Mouse (Mus musculus) brown adipose tissue, adult 24 weeks (tissue): Measurements from ENCODE around the gene Hdac4. TPM values are rescaled to one million over a fixed set of nuclear protein-coding genes. Genes with fewer than 3 reads are reported as not detected.

Experiments used
- H3K27ac ChIP-seq: fragments of 200-500 bp; replicated peaks from 2 replicates; pipeline ENCODE4 v1.5.1; 2012; ENCODE audit warnings: low read depth, mild to moderate bottlenecking, low read length
- H3K4me1 ChIP-seq: fragments of 200-500 bp; 2 replicates; pipeline ENCODE4 v1.6.1; 2012; ENCODE audit warnings: low read length, mixed read lengths; ENCODE audit not compliant: control insufficient read depth, insufficient read depth, insufficient read length
- H3K4me3 ChIP-seq: fragments of 200-500 bp; 2 replicates; pipeline ENCODE4 v1.5.1; 2012; ENCODE audit warnings: low read depth, mild to moderate bottlenecking, low read length, moderate library complexity; ENCODE audit not compliant: insufficient read depth
- polyA plus RNA-seq: library from polyadenylated mRNA; stranded (reverse); fragments of >200 nt; gene quantifications from 2 replicates; pipeline ENCODE4 v1.2.4, GENCODE M21; 2012; ENCODE audit not compliant: missing spikeins, insufficient read depth, insufficient read length

Hdac4 gene
- polyA plus RNA-seq, 1 experiment = 4.9 TPM

- H3K4me3 ChIP-seq = no peak overlapping the region
- H3K27ac ChIP-seq = no peak overlapping the region
- H3K4me1 ChIP-seq = peaks cover 31% of the 10 kb centered on the region
Measured at GRCm38 (mm10) chr1:92084738-92085137, 110.8 kb downstream of the Hdac4 start.

GRCm38 (mm10) chr1:92084004-92084403, 111.5 kb downstream of the Hdac4 start:
- Histone ChIP-seq H3K4me1 (peaks cover 31% of the 10 kb centered on the region), H3K27ac (no peak overlapping the region), H3K4me3 (no peak overlapping the region)

GRCm38 (mm10) chr1:92082837-92083541, 112.5 kb downstream of the Hdac4 start:
- H3K27ac ChIP-seq = no peak overlapping the region
- peaks cover 31% of the 10 kb centered on the region for H3K4me1 ChIP-seq
- H3K4me3 ChIP-seq = no peak overlapping the region

- no peak overlapping the region for H3K4me3 ChIP-seq
- H3K4me1 ChIP-seq = peaks cover 30% of the 10 kb centered on the region
- no peak overlapping the region for H3K27ac ChIP-seq
Measured at GRCm38 (mm10) chr1:92082156-92082836, 113.2 kb downstream of the Hdac4 start.

GRCm38 (mm10) chr1:92079982-92080537, 115.4 kb downstream of the Hdac4 start:
- Histone ChIP-seq H3K4me3 (no peak overlapping the region), H3K27ac (no peak overlapping the region), H3K4me1 (peaks cover 22% of the 10 kb centered on the region)

GRCm38 (mm10) chr1:92075312-92075711, 120.2 kb downstream of the Hdac4 start:
- Histone ChIP-seq H3K27ac (no peak overlapping the region), H3K4me3 (no peak overlapping the region), H3K4me1 (peaks cover 13% of the 10 kb centered on the region)

- Histone ChIP-seq H3K4me3 (no peak overlapping the region), H3K27ac (no peak overlapping the region), H3K4me1 (peaks cover 13% of the 10 kb centered on the region)
Measured at GRCm38 (mm10) chr1:92074655-92075054, 120.8 kb downstream of the Hdac4 start.

- peaks cover 4% of the 10 kb centered on the region; the same call in 1 of the 2 replicates for H3K4me1 ChIP-seq
- H3K27ac ChIP-seq = no peak overlapping the region
- no peak overlapping the region for H3K4me3 ChIP-seq
Measured at GRCm38 (mm10) chr1:92069932-92070677, 125.4 kb downstream of the Hdac4 start.

GRCm38 (mm10) chr1:92069464-92069863, 126.0 kb downstream of the Hdac4 start:
- Histone ChIP-seq H3K27ac (no peak overlapping the region), H3K4me3 (no peak overlapping the region), H3K4me1 (no peaks in the 10 kb centered on the region)

- no peak overlapping the region for H3K4me3 ChIP-seq
- no peak overlapping the region for H3K27ac ChIP-seq
- peaks cover 10% of the 10 kb centered on the region for H3K4me1 ChIP-seq
Measured at GRCm38 (mm10) chr1:92064307-92064706, 131.2 kb downstream of the Hdac4 start.

- H3K4me3 ChIP-seq = no peak overlapping the region
- H3K27ac ChIP-seq = no peak overlapping the region
- H3K4me1 ChIP-seq = peaks cover 12% of the 10 kb centered on the region
Measured at GRCm38 (mm10) chr1:92063271-92063670, 132.2 kb downstream of the Hdac4 start.

GRCm38 (mm10) chr1:92061198-92062073, 134.1 kb downstream of the Hdac4 start:
- Histone ChIP-seq H3K4me3 (no peak overlapping the region), H3K27ac (no peak overlapping the region), H3K4me1 (peaks cover 12% of the 10 kb centered on the region)

- peaks cover 12% of the 10 kb centered on the region for H3K4me1 ChIP-seq
- no peak overlapping the region for H3K27ac ChIP-seq
- H3K4me3 ChIP-seq = no peak overlapping the region
Measured at GRCm38 (mm10) chr1:92060532-92061064, 134.9 kb downstream of the Hdac4 start.

GRCm38 (mm10) chr1:92059571-92059970, 135.9 kb downstream of the Hdac4 start:
- Histone ChIP-seq H3K4me3 (no peak overlapping the region), H3K4me1 (peaks cover 17% of the 10 kb centered on the region), H3K27ac (no peak overlapping the region)
